Mouse (Mus musculus): ENCODE data around the gene Myf5. TPM values are rescaled to one million over a fixed set of nuclear protein-coding genes. Genes with fewer than 3 reads are reported as not detected.
A peak's percentile ranks its signal among the peaks of the same experiment; 100 is the strongest.

The Myf5 gene
- total RNA-seq, 2 experiments from 2014 or later = not detected

- peak; percentile 8 for DNase-seq
- intact Hi-C loops (cut with DNase I) = loop anchor here (10.0 kb wide), 1 partner anchor 262 kb away; no protein-coding TSS in a partner anchor
Measured at GRCm38 (mm10) chr10:107442781-107443180, 43.2 kb downstream of the Myf5 start.

- intact Hi-C loops (cut with DNase I) = no loop called here
- DNase-seq = no peak
Measured at GRCm38 (mm10) chr10:107436967-107437366, 49.0 kb downstream of the Myf5 start.

Small RNA genes within 50 kb of the gene (microRNA-seq; reads per million reads assigned to microRNA genes)
- gene Gm44403 = not detected

Other genes starting within 250 kb of the Myf5 start
- 10 to 100 TPM; 16.4 to 19.0 TPM for gene Lin7a, start 214.4 kb downstream of the Myf5 start, total RNA-seq (2021)
- not detected for gene Myf6, start 8.6 kb upstream of the Myf5 start, total RNA-seq (2021)
- under 1 TPM; 0.22 to 0.26 TPM for gene Ptprq, start 233.9 kb upstream of the Myf5 start, total RNA-seq (2021)

Measured in left cerebral cortex, postnatal 4 days (tissue).